Mouse (Mus musculus): ENCODE results near the gene Grid1.

DNA sequence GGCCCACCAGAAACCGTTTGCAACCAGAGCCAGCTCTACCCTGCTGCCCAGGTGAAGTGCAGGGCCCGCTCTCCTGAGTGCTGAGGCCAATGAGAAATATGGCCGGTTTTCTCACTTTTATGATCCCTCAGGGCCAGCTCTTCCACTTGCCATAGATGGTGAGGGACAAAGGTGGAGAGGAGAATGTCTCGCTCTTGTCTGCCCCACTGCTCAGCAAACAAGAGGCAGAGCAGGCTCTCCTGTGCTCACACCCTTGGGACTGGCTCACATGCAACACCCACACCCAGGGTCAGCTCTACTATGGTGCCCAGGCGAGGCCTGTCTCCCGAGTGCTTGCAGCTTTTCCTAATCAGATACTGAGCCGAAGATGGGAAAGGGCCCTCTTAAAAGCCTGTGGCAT lies 41.1 kb upstream of the Grid1 start:
- TF ChIP-seq FLI1 (IDR thresholded peaks at IDR 0.05; ENCODE audit: low read length) (no peak), GATA1 (IDR thresholded peaks at IDR 0.05; ENCODE audit: borderline replicate concordance, low read length) (no peak)
